Mouse (Mus musculus) urinary bladder, adult 2 months (tissue): ENCODE measurements around the gene Grsf1. TPM values are rescaled to one million over a fixed set of nuclear protein-coding genes. Genes with fewer than 3 reads are reported as not detected.

Experiments
- DNase-seq: peaks from one replicate; pipeline ENCODE4 v3.0.0; 2022; ENCODE audit warnings: low spot score
- polyA plus RNA-seq: library from polyadenylated mRNA; depleted of rRNA; stranded (reverse); fragments of >200 nt; gene quantifications from 2 replicates; pipeline ENCODE4 v1.2.3, GENCODE M21; 2012; rRNA removed

Gene Grsf1
- polyA plus RNA-seq, 1 experiment: 48.4 TPM

DNA sequence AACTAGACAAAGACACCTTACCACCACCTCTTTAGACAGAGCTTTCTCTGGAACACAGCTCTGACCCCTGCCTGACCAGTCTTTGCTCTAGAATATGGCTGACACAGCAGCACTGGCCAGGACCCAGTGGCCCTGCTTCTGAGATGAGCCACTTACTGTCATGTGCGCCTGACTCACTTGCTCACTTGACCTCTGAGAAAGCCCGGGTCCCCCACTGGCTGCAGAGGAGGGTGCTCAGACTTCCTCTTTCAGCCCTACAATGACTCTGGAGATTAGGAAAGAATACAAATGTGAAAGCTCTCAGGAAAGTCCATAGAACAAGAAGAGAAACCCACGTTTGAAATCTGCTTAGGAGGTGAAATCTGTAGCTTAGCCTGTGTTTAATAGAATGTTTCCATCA lies 45.1 kb downstream of the Grsf1 start:
- DNase-seq: no peak

DNA sequence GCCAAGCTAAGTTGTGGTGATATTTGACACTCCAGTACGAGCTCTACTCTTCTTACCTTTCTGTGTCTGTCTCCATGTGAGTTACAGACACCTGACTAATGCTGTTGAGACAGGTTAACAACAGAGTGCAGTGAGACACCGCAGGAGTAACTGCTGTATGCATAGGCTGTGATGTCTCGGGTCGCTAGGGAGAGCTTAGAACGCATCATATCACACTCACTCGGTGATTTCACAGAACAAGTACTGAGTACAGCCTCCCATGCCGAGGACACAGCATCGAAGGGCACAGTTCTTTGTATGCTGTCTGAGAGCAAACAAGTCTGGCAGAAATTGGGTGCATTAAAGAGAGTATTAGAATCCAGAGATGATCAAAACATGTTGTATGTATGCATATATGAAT lies 46.0 kb downstream of the Grsf1 start:
- DNase-seq: no peak

- no peak for DNase-seq
These were observed 46.8 kb downstream of the Grsf1 start for GRCm38 (mm10) chr5:88629125-88629524.

- no peak for DNase-seq
These were observed 48.4 kb downstream of the Grsf1 start for GRCm38 (mm10) chr5:88627545-88627944.

DNA sequence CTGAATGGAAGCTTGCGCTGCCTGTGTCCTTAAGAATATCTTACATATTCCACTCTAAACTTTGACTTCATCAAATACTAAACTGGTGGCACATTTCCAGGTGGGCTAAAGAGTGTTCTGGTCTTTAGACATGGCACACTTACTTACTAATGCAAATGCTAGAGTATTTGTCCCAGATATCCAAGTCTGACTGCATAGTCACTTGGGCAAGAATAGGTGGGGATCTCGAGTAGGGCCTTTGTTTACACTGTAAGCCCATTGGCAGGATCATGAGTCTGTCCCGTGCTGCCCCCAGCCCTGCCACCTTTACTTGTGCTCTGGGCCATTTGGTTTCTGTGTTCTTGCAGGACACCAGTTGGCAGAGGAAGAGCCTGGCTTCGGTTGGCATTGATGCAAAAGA lies 59.0 kb downstream of the Grsf1 start:
- DNase-seq: no peak

- no peak for DNase-seq
These were observed 61.8 kb downstream of the Grsf1 start for GRCm38 (mm10) chr5:88614129-88614528.

Other genes with a start within 250 kb of the Grsf1 start
- not detected in 2 replicates for gene Ambn, start 220.2 kb downstream of the Grsf1 start, polyA plus RNA-seq
- not detected in 2 replicates for gene Enam, start 188.2 kb downstream of the Grsf1 start, polyA plus RNA-seq
- 1.0 and 1.3 TPM in 2 replicates for gene Jchain, start 148.3 kb downstream of the Grsf1 start, polyA plus RNA-seq
- 36.2 and 45.2 TPM in 2 replicates for gene Utp3, start 121.7 kb downstream of the Grsf1 start, polyA plus RNA-seq
- 21.6 and 23.3 TPM in 2 replicates for gene Rufy3, start 111.1 kb downstream of the Grsf1 start, polyA plus RNA-seq
- gene Mob1b, start 44.7 kb upstream of the Grsf1 start, polyA plus RNA-seq: 20.3 and 23.8 TPM in 2 replicates
- 5.8 TPM in 2 replicates for gene Dck, start 88.8 kb upstream of the Grsf1 start, polyA plus RNA-seq
- 3.8 and 4.0 TPM in 2 replicates for gene Slc4a4, start 210.6 kb upstream of the Grsf1 start, polyA plus RNA-seq